Mouse (Mus musculus) right cerebral cortex, postnatal 4 days (tissue): Measurements from ENCODE around the gene Slc23a4.

Source experiments
- DNase-seq: peaks from one replicate; pipeline ENCODE4 v3.0.0-alpha.2; 2022

Slc23a4 gene

GRCm38 (mm10) chr6:34909631-34910345 lies 78.4 kb downstream of the Slc23a4 start:
- DNase-seq = no peak

GRCm38 (mm10) chr6:34907696-34908260 lies 80.4 kb downstream of the Slc23a4 start:
- no peak for DNase-seq

- no peak for DNase-seq
Observed at GRCm38 (mm10) chr6:34907121-34907614, 81.0 kb downstream of the Slc23a4 start.

GRCm38 (mm10) chr6:34906661-34907060 lies 81.5 kb downstream of the Slc23a4 start:
- DNase-seq = no peak

GRCm38 (mm10) chr6:34906125-34906524 lies 82.1 kb downstream of the Slc23a4 start:
- no peak for DNase-seq

GRCm38 (mm10) chr6:34904361-34904760 lies 83.8 kb downstream of the Slc23a4 start:
- no peak for DNase-seq

- no peak for DNase-seq
Observed at GRCm38 (mm10) chr6:34903851-34904250, 84.4 kb downstream of the Slc23a4 start.

- DNase-seq = no peak
Observed at GRCm38 (mm10) chr6:34903441-34903840, 84.8 kb downstream of the Slc23a4 start.

- no peak for DNase-seq
Observed at GRCm38 (mm10) chr6:34902578-34902977, 85.6 kb downstream of the Slc23a4 start.

GRCm38 (mm10) chr6:34901911-34902444 lies 86.2 kb downstream of the Slc23a4 start:
- no peak for DNase-seq

- DNase-seq = no peak
Observed at GRCm38 (mm10) chr6:34900990-34901389, 87.2 kb downstream of the Slc23a4 start.

GRCm38 (mm10) chr6:34899127-34899526 lies 89.1 kb downstream of the Slc23a4 start:
- no peak for DNase-seq

GRCm38 (mm10) chr6:34896168-34896780 lies 91.9 kb downstream of the Slc23a4 start:
- DNase-seq = no peak

- no peak for DNase-seq
Observed at GRCm38 (mm10) chr6:34895569-34895968, 92.6 kb downstream of the Slc23a4 start.
